Mouse (Mus musculus) lung, postnatal 10 days (tissue): ENCODE measurements around the gene Gins3.
"Not testable (repeated sequence)": the region's sequence is repeated elsewhere in the genome, so short reads cannot be mapped to it uniquely, and the experiment has no call there.

Experiments used
- DNase-seq: peaks from one replicate; pipeline ENCODE4 v3.0.0; 2021

Gins3 gene

DNA sequence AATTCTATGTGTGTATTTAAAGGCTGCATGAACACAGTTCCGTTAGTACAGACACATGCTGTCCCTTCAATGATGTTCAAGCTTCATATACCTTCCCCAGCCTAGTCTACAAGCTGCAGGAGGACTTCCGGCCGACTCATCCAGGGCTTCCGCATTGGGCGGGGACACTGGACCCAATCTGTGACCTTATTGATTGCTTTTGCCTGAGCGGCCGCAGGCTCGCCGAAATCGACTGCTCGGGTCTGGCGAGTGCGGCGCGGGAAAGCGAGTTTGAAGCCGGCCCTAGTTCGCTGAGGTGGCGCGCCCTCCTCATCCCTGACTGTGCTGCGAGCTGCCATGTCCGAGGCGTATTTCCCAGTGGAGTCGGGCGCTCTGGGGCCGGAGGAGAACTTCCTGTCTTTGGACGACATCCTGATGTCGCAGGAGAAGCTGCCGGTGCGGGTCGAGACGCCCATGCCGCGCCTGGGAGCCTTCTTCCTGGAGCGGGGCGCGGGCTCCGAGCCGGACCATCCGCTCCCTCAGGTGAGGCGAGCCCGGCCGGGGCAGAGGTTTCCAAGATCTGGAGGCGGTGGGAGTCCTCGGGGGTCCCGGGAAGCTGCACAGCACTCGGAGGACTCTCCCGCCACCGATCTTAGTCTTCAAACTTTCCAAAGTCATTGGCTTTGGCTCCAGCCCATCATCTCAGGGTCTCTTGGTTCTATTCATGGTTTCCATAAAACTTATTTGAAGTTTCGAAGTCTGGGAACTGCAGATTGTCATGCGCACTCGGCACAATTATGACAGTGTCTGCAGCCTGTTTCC, at the start of gene Gins3:
Gene Gins3 (plus strand): TSS at position 192 of the 801 bp plus-strand sequence.
- DNase-seq, result peak; percentile 96

- DNase-seq, result no peak
Observed at GRCm38 (mm10) chr8:95587339-95587738, 45.9 kb upstream of the Gins3 start.

DNA sequence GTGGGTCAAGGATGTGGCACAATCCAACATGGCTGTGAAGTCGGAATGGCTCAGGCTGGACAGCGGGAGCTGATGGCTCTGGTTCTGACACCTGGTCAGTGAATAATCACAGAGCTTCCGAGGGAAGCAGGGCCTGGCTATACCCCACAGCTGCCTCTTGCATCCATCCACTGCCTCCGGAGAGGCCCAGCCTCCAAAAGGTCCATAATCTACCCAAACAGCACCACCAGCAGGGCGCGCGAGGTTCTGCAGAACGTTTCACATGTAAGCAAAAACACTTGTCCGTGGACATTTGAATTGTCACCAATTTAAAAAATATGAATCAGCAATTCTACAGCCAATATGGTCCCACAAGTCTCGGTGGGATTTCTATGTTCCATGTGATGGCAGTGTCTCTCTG, 44.0 kb upstream of the Gins3 start:
- no peak for DNase-seq

DNA sequence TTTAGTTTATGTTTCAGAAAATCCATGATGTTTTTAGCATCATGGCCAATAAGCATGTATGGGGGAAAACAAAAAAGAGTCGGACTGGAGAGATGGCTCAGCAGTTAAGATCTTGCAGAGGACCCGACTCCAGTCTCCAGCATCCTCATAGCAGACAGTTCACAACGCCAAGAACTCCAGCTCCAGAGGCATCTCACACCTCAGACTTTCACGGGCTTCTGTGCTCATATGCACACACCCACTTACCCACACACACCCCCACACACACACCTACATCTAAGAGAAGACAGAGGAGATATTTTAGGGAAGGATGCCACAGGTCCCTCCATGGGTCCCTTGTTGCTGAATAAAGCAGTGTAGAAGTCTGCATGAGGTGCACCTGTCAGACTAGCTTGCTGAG, 42.7 kb upstream of the Gins3 start:
- no peak for DNase-seq

GRCm38 (mm10) chr8:95592131-95592780, 41.0 kb upstream of the Gins3 start:
- DNase-seq, result no peak

DNA sequence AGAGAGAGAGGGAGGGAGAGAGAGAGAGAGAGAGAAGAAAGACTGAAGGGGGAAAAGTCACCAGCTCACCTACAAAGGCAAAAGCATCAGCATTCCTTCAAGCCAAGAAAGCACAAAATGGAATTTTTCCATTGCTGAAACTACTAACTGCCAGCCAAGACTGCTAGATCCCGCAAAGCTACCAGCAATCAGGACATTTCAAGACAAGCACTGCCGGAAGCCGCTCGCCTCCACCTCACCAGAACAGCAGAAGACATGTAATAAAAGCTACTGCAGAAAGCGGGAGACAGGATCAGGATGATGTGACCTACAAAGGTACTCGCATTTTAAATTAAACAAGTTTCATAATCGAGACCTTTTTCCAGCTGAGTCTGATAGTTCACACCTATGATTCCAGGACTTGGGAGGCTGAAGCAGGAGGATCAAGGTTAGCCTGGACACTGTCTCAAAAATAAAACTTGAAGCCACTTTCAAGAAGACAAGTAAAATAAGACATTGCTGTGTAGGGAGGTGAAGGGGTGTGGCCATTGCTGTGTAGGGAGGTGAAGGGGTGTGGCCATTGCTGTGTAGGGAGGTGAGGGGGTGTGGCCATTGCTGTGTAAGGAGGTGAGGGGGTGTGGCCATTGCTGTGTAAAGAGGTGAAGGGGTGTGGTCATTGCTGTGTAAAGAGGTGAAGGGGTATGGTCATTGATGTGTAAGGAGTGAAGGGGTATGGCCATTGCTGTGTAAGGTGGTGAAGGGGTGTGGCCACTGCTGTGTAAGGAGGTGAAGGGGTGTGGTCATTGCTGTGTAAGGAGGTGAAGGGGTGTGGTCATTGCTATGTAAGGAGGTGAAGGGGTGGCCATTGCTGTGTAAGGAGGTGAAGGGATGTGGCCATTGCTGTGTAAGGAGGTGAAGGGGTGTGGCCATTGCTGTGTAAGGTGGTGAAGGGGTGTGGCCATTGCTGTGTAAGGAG, 39.5 kb upstream of the Gins3 start:
- DNase-seq, result no peak

DNA sequence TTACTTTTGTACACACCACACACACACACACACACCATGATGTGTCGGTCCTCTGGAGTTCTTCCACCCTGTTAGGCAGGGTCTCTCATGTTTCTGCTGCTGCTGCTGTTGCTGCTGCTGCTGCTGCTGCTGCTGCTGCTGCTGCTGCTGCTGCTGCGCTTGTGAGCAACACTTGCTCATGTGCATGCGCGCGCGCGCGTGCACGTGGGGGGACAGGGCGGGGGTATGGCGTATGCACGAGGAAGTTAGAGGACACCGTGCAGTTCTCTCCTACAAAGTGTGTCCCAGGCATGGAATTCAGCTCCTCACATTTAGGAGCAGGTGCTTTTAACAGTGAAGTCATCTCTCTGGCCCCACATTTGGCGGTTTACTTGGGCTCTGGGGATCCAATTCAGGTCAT, 38.1 kb upstream of the Gins3 start:
- DNase-seq, result no peak

DNA sequence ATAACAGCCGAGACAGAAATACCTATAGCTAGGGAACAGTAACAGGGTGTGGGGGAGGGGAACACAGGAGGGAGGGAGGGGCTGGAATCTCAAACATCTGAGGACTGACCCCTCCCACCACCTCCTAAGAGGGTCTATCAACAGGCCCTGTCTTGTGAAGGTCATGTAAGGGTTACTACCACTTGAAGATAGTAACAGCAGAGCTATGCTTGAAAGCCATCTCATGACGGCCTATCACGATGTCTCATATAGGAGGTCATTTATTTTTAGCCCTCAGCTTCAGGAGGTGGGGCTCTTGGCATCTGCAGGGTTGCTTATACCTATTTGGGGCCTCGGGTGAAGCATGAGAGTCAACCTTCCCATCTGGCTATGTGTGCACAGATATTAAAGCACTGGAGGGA, 36.4 kb upstream of the Gins3 start:
- DNase-seq, result no peak

- DNase-seq, result peak; percentile 73
Observed at GRCm38 (mm10) chr8:95599861-95600260, 33.4 kb upstream of the Gins3 start.

DNA sequence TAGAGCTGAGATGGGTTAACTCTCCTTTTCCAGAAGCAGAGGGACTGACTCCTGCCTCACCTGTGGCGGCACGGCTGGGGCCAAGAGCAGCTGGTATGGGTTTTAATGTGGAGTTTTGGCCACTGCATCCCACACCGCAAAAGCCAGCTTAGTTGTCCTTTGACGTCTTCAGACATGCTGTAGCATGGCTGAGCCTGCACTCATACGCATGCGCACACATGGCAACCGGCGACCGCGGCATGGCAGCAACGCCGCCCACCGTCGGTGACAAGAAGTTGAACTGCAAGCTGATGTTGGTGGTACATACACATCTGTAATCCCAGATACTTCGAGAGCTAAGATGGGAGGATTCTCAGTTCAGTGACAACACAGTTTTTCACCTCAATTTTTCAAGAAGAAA, 31.9 kb upstream of the Gins3 start:
- DNase-seq, result no peak

DNA sequence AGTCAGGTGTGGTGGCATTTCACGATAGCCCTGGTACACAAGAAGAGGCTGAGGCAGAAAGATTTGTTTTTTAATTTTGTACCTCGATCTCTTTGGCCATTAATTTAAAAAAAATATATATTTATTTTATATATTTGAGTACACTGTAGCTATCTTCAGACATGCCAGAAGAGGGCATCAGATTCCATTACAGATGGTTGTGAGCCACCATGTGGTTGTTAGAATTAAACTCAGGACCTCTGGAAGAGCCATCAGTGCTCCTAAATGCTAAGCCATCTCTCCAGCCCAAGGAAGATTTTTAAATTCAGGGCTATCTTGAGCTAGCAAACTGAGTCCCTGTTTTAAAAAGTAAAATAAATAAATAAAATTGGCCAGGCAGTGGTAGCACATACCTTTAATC, 31.1 kb upstream of the Gins3 start:
- no peak for DNase-seq

- not testable (repeated sequence) for DNase-seq
Observed at GRCm38 (mm10) chr8:95606509-95606908, 26.7 kb upstream of the Gins3 start.

DNA sequence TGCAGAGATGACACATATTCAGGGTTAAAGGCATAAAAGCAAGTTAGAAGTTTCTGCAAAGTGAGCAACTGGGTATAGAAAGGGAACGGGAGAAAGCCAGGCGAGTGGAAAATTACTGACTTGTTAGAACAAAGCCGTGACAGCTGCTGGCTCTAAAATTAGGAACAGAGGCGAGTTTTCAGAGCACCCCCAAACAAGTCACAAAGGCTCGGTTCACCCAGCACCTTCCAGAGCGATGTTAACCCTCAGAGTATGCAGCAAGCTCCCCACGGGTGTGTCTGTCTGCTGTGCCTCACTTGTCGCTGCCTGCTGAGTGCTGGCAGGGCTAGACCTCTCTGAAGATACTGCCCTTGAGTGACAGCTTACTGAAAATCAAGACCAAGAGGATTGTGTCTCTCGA, 26.0 kb upstream of the Gins3 start:
- DNase-seq, result no peak

- DNase-seq, result no peak
Observed at GRCm38 (mm10) chr8:95609406-95609805, 23.8 kb upstream of the Gins3 start.

- no peak for DNase-seq
Observed at GRCm38 (mm10) chr8:95610749-95611148, 22.5 kb upstream of the Gins3 start.

- no peak for DNase-seq
Observed at GRCm38 (mm10) chr8:95611769-95612168, 21.5 kb upstream of the Gins3 start.

GRCm38 (mm10) chr8:95616383-95616782, 16.9 kb upstream of the Gins3 start:
- DNase-seq, result no peak

- no peak for DNase-seq
Observed at GRCm38 (mm10) chr8:95620046-95620445, 13.2 kb upstream of the Gins3 start.

DNA sequence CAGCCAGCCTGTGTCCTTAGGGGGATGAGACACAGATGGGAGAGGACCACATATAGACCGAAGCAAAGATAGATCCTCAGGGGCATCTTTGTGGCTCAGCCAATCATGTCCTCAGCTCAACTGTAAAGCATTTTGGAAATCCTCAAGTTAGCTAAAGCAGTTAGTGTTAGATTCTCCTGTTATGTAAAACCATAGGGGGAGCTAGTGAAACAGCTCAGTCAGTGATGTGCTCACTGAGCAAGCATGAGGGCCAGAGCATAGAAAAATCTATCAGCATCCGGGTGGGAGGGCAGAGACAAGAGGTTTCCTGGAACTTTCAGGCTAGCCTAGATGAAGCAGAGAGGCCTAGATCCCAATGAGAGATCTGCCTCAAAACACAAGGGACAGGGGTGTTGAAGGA, 8.4 kb upstream of the Gins3 start:
- no peak for DNase-seq

DNA sequence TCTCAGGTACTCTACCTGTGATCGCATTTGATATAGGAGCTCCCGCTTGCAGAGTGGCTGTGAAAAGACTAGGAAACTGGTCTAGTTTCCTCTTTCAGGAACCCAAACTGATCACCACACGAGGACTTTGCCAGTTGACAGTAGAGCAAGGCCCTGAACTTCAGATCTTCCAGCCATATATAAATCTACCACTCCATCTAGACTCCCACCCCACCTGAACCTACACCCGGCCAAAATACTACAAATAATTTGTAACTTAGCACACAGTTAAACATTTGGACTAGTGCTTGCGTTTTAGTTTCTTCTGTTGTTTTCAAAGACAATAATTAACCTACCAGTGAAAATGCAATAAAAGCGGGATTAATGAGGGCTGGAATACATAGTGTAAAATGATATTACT, 413 bp upstream of the Gins3 start:
- DNase-seq, result no peak

GRCm38 (mm10) chr8:95634063-95634340, 749 bp downstream of the Gins3 start:
- DNase-seq, result no peak

GRCm38 (mm10) chr8:95644942-95645341, 11.7 kb downstream of the Gins3 start:
- peak; percentile 11 for DNase-seq

DNA sequence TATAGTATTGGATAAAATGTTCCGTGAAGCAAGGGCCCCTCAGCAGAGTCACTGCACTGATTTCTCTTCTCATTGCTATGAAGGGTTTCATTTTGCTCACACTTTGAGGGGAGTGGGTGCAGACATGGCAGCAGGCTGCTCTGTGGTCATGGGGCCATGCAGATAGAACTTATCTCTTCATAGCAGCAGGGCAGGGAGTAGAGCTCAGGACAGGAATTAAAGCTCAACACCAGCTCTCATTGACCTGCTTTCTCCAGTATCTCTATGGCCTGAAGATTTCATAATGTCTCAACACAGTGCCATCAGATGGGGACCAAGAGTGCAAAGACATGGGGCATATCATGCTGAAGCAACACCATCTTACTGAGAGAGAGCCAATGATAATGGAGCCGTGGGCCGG, 15.0 kb downstream of the Gins3 start:
- no peak for DNase-seq

- peak; percentile 62 for DNase-seq
Observed at GRCm38 (mm10) chr8:95653351-95653750, 20.1 kb downstream of the Gins3 start.
